ENCODE assay signal across 14 mouse cellular contexts in genomic region chr9:50740867-50741784, GRCm38 (mm10). TPM values are rescaled to one million over a fixed set of nuclear protein-coding genes. Genes with fewer than 3 reads are reported as not detected.
"Had no signal": no experiment of that assay in that cellular context is flagged by ENCODE, and none has a peak within 500 bp of the region (broad histone marks: within the 10 kb centered on the region; RNA-seq: fewer than 3 reads in every experiment).

No protein-coding gene starts in this region.

- H3K27ac ChIP-seq: limb, embryonic 12.5 days; liver, embryonic 13.5 days; lung, embryonic 15.5 days; macrophage; midbrain, embryonic 12.5 days had no signal

- ATAC-seq: liver, postnatal 0 days had no signal

- H3K4me3 ChIP-seq: limb, embryonic 12.5 days; liver, embryonic 13.5 days; lung, embryonic 15.5 days; megakaryocyte, embryonic 14.5 days; midbrain, embryonic 12.5 days had no signal

- H3K27me3 ChIP-seq: limb, embryonic 12.5 days; lung, embryonic 15.5 days had no signal

- H3K9me3 ChIP-seq: limb, embryonic 12.5 days; liver, embryonic 13.5 days; lung, embryonic 15.5 days; megakaryocyte, embryonic 14.5 days; midbrain, embryonic 12.5 days had no signal

- DNase-seq: kidney, adult 8-10 months; kidney, postnatal 25 days; liver; liver, embryonic 13.5 days; liver, postnatal 0 days; lung, postnatal 14 days; right cerebral cortex, postnatal 4 days; spleen, adult 18-20 months had no signal

- H3K36me3 ChIP-seq: limb, embryonic 12.5 days; liver, embryonic 13.5 days; lung, embryonic 15.5 days; midbrain, embryonic 12.5 days had no signal

RNA-seq across cellular contexts. Expression of gene 2310030G06Rik, which starts 5.2 kb away (rescaled TPM):
- polyA plus RNA-seq: macrophage had no signal

RNA-seq across cellular contexts. Expression of gene Hspb2, which starts 11.0 kb away (rescaled TPM):
- polyA plus RNA-seq: macrophage; neural tube, embryonic 14.5 days had no signal
